8 mouse cellular contexts compared by ENCODE assay signal in genomic region chr2:36049567-36049954, GRCm38 (mm10). TPM values are rescaled to one million over a fixed set of nuclear protein-coding genes. Genes with fewer than 3 reads are reported as not detected.
DNase-seq lines count a peak whose midpoint lies in the region; ATAC-seq and TF ChIP-seq lines count a peak whose summit lies in the region.

No protein-coding gene starts in this region.

- no peak for DNase-seq in kidney, adult 11 months
- DNase-seq in ovary, postnatal 36 days (ENCODE audit: low spot score), result no peak
- DNase-seq in right cerebral cortex, adult 18-20 months, result no peak
- DNase-seq in ovary, postnatal 10 days (ENCODE audit: low spot score), result no peak

- peak overlapping the region; percentile 76 for H3K4me3 ChIP-seq in kidney, embryonic 16.5 days (ENCODE audit: low read length)
- H3K4me3 ChIP-seq in embryonic facial prominence, embryonic 12.5 days, result peak overlapping the region; percentile 88
- peak overlapping the region; percentile 81 for H3K4me3 ChIP-seq in intestine, embryonic 15.5 days (replicated peaks)
- peak overlapping the region; percentile 76 for H3K4me3 ChIP-seq in myocyte

- 47% methylated on average over 10 of the region's 10 CpGs for WGBS in kidney, embryonic 16.5 days
- 46% methylated on average over 10 of the region's 10 CpGs for WGBS in embryonic facial prominence, embryonic 12.5 days
- 49% methylated on average over 10 of the region's 10 CpGs for whole genome bisulfite sequencing in intestine, embryonic 15.5 days

- TF ChIP-seq POLR2A in myocyte (IDR thresholded peaks at IDR 0.05; ENCODE audit: insufficient read length, low read depth), result no peak

- no peak overlapping the region for H3K27ac ChIP-seq in kidney, embryonic 16.5 days (ENCODE audit: low read length)
- H3K27ac ChIP-seq in embryonic facial prominence, embryonic 12.5 days, result no peak overlapping the region
- no peak overlapping the region for H3K27ac ChIP-seq in intestine, embryonic 15.5 days

- peaks cover 9% of the 10 kb centered on the region for H3K4me1 ChIP-seq in kidney, embryonic 16.5 days (ENCODE audit: insufficient read depth, low read length)
- peaks cover 11% of the 10 kb centered on the region for H3K4me1 ChIP-seq in embryonic facial prominence, embryonic 12.5 days
- peaks cover 10% of the 10 kb centered on the region; the same call in 1 of the 2 replicates for H3K4me1 ChIP-seq in intestine, embryonic 15.5 days (replicated peaks)

- H3ac ChIP-seq in myocyte (ENCODE audit: control insufficient read depth, insufficient read length), result peak overlapping the region; percentile 50

- no peaks in the 10 kb centered on the region for H3K9me3 ChIP-seq in kidney, embryonic 16.5 days (ENCODE audit: low read length)
- H3K9me3 ChIP-seq in embryonic facial prominence, embryonic 12.5 days, result no peaks in the 10 kb centered on the region
- H3K9me3 ChIP-seq in intestine, embryonic 15.5 days, result no peaks in the 10 kb centered on the region

- H3K36me3 ChIP-seq in kidney, embryonic 16.5 days (ENCODE audit: insufficient read depth, low read length), result no peaks in the 10 kb centered on the region
- H3K36me3 ChIP-seq in embryonic facial prominence, embryonic 12.5 days, result 0 out of 2 replicates have a peak, but pooled peaks cover 5% of the 10 kb centered on the region
- H3K36me3 ChIP-seq in intestine, embryonic 15.5 days, result no peaks in the 10 kb centered on the region
- H3K36me3 ChIP-seq in myocyte (ENCODE audit: control insufficient read depth, insufficient read depth), result no peaks in the 10 kb centered on the region

- H3K9ac ChIP-seq in kidney, embryonic 16.5 days (replicated peaks; ENCODE audit: low read length), result peak overlapping the region; percentile 81; the same call in 1 of the 2 replicates
- H3K9ac ChIP-seq in embryonic facial prominence, embryonic 12.5 days, result no peak overlapping the region
- H3K9ac ChIP-seq in intestine, embryonic 15.5 days, result peak overlapping the region; percentile 92; the same call in 1 of the 2 replicates

- peak; percentile 29; the same call in 1 of the 2 replicates for ATAC-seq in kidney, embryonic 16.5 days (ENCODE audit: low FRiP score, low TSS enrichment)
- peak; percentile 30; the same call in 1 of the 2 replicates for ATAC-seq in embryonic facial prominence, embryonic 12.5 days (ENCODE audit: insufficient number of reproducible peaks, insufficient read depth, low FRiP score, low TSS enrichment)
- ATAC-seq in intestine, embryonic 15.5 days, result peak; percentile 48

- peaks cover 42% of the 10 kb centered on the region for H3K79me2 ChIP-seq in myocyte (ENCODE audit: control insufficient read depth, insufficient read depth)

- H3K4me2 ChIP-seq in kidney, embryonic 16.5 days (replicated peaks; ENCODE audit: low read depth, low read length), result peak overlapping the region; percentile 64
- H3K4me2 ChIP-seq in embryonic facial prominence, embryonic 12.5 days (replicated peaks), result peak overlapping the region; percentile 85
- H3K4me2 ChIP-seq in intestine, embryonic 15.5 days (replicated peaks), result peak overlapping the region; percentile 60
- peak overlapping the region; percentile 41 for H3K4me2 ChIP-seq in myocyte (ENCODE audit: low read depth)

- H3K27me3 ChIP-seq in kidney, embryonic 16.5 days (ENCODE audit: insufficient read depth, low read length), result no peaks in the 10 kb centered on the region
- H3K27me3 ChIP-seq in embryonic facial prominence, embryonic 12.5 days, result no peaks in the 10 kb centered on the region
- no peaks in the 10 kb centered on the region for H3K27me3 ChIP-seq in intestine, embryonic 15.5 days (replicated peaks)
- no peaks in the 10 kb centered on the region for H3K27me3 ChIP-seq in myocyte (ENCODE audit: control insufficient read depth, insufficient read depth, insufficient read length)

TF ChIP-seq in myocyte, 11 proteins besides CTCF, POLR2A, EP300 and RAD21:
- TF ChIP-seq MYOG (IDR thresholded peaks at IDR 0.05; ENCODE audit: control insufficient read depth in 1 of 3, insufficient read depth in 1 of 3, insufficient read length in 2 of 3, low read depth in 2 of 3) (no peak), SRF (IDR thresholded peaks at IDR 0.05; ENCODE audit: control insufficient read depth, insufficient read length, low read depth) (no peak), USF1 (IDR thresholded peaks at IDR 0.05; ENCODE audit: low read depth) (no peak), POLR2AphosphoS2 (IDR thresholded peaks at IDR 0.05; ENCODE audit: insufficient read length, low read depth) (no peak), CEBPB (IDR thresholded peaks at IDR 0.05; ENCODE audit: insufficient read depth, poor library complexity, severe bottlenecking) (no peak), MYOD1 (IDR thresholded peaks at IDR 0.05; ENCODE audit: control insufficient read depth in 1 of 3, insufficient read length in 2 of 3, low read depth in 2 of 3) (no peak), MAX (IDR thresholded peaks at IDR 0.05; ENCODE audit: low read depth) (no peak)
TF ChIP-seq in myocyte: peak in this region for 0.

RNA-seq across cellular contexts. Expression of gene Morn5, which starts 0.3 kb away (rescaled TPM):
- polyA plus RNA-seq in kidney, embryonic 16.5 days (2015; fragmentation: Nextera tagmentation; extraction: Ambion mirVana), result 0.69 and 0.70 TPM in 2 replicates
- polyA plus RNA-seq in embryonic facial prominence, embryonic 12.5 days (2016; fragmentation: Nextera tagmentation; extraction: Ambion mirVana), result 0.24 and 0.56 TPM in 2 replicates
- 0.21 TPM in 1 of 2 replicates, not detected in the other for polyA plus RNA-seq in intestine, embryonic 15.5 days (2015; fragmentation: Nextera tagmentation; extraction: Ambion mirVana)
- 0.16 TPM for polyA plus RNA-seq in myocyte (2012; fragmentation: generic; extraction: Trizol)

RNA-seq across cellular contexts. Expression of gene Ndufa8, which starts 0.4 kb away (rescaled TPM):
- 282 and 308 TPM in 2 replicates for polyA plus RNA-seq in kidney, embryonic 16.5 days (2015; fragmentation: Nextera tagmentation; extraction: Ambion mirVana)
- polyA plus RNA-seq in embryonic facial prominence, embryonic 12.5 days (2016; fragmentation: Nextera tagmentation; extraction: Ambion mirVana), result 185 and 199 TPM in 2 replicates
- polyA plus RNA-seq in intestine, embryonic 15.5 days (2015; fragmentation: Nextera tagmentation; extraction: Ambion mirVana), result 288 and 322 TPM in 2 replicates
- 299 TPM for polyA plus RNA-seq in myocyte (2012; fragmentation: generic; extraction: Trizol)

RNA-seq across cellular contexts. Expression of gene Lhx6, which starts 55.6 kb away (rescaled TPM):
- polyA plus RNA-seq in kidney, embryonic 16.5 days (2015; fragmentation: Nextera tagmentation; extraction: Ambion mirVana), result 2.9 and 3.2 TPM in 2 replicates
- 15.5 and 22.3 TPM in 2 replicates for polyA plus RNA-seq in embryonic facial prominence, embryonic 12.5 days (2016; fragmentation: Nextera tagmentation; extraction: Ambion mirVana)
- polyA plus RNA-seq in intestine, embryonic 15.5 days (2015; fragmentation: Nextera tagmentation; extraction: Ambion mirVana), result 1.6 and 2.0 TPM in 2 replicates
- 1.1 TPM for polyA plus RNA-seq in myocyte (2012; fragmentation: generic; extraction: Trizol)
